Mouse (Mus musculus): ENCODE data around the gene Tm7sf3. TPM values are rescaled to one million over a fixed set of nuclear protein-coding genes. Genes with fewer than 3 reads are reported as not detected.

Tm7sf3 gene
- polyA plus RNA-seq (2012; rRNA removed): 8.9 and 14.7 TPM in 2 replicates

DNA sequence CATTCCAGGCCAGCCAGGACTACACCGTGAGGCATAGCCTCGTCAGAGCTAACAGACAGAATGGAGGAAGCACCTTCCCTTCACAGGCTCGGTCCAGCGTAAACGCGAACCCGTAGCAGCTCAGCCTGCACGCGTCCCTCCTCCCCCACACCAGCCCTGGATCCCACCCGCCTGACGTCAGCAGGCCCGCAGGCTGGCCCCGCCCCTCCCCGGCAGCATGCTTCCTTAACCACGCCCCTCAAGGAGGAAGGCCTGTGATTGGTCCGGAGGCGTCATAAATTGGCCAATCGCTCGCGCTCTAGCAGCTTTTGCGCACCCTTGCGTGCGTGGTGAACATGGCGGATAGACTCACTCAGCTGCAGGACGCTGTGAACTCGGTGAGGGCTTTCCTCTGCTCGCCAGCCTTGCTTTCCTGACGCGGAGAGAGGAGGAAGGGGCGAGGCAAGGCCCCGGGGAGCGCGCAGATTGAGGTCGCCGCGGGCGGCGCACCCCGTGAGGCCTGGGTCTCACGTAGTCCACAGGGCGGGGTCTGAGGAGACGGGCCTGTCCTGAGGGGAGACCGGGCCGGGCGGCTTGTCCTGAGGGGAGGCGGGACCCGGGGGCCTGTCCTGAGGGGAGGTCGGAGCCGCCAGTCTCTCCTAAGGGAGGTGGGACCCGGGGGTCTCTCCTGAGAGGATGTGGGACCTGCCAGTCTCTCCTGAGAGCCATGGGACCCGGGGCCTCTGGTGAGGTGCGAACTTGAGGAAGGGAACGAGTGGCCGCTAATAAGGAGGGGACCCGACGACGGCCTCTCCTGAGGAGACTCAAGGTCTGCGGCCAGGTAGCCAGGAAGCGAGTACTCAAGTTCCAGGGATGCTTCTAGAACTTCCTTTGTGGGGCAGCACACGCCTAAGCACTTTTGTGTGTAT is at the start of gene Tm7sf3, which contains the start of gene Med21:
Gene Tm7sf3 (minus strand): TSS at position 549 of the 908 bp plus-strand sequence.
Gene Med21 (plus strand): TSS at position 272 of the 908 bp plus-strand sequence.

DNA sequence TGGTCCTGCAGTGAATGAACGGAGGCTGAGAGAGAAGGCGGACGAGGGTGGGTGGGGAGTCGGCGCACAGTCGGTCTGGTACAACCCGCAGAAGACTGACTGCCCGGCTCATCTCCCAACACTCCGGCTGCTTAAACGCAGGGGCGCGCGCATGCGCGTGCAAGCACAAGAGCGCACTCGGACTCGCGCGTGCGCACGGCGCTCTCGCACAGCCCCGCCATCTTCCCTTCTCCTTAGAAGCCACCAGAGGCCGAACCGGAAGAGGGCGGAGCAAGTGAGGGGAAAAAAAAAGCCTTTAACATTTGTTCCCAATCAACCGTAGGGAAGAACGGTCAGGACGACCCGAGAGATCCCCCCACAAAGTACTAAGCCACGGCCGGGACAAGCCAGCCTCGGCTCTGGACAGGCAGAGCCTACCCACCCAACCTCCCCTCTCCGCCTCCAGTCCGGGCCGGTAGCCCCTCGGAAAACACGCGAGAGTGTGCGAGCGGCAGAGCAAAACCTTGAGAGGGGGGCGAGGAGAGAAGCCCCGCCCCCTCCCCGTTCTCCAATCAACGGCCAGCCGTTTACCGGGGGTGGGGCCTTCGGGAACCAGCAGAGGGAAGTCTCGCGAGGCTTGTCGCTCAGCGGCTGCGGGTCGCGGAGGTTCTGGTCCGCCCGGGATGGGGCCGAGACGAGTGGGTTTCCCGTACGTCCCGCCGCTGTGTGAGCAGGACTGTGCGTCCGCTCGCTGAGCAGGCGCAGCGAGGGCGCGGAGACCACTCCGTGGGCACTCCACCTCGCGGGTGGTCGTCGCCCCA is 65.1 kb downstream of the Tm7sf3 start, which contains the start of gene Ints13:
Gene Ints13 (minus strand): TSS at position 526 of the 800 bp plus-strand sequence.

DNA sequence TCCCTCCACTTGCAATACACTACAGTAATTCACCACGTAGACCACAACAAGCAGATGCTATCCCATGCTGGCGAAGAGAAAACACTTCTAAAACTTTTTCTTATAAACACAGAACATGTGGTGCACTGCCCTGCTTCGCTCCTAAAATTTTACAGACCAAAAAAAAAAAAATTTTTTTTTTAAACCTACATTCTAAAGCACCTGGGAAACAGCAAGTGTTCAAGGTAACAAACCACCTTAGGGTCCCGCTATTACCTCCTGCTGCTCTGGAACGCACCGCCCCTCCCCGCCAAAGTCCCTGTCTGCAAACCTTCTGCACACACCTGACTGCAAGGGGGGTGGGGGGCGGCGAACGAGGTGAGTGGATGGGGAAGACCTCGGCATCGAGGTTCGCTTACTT is 65.7 kb downstream of the Tm7sf3 start, which contains the start of gene Fgfr1op2:
Gene Fgfr1op2 (plus strand): TSS at position 301 of the 400 bp plus-strand sequence.

Other genes starting within 250 kb of the Tm7sf3 start
- 1.3 and 1.8 TPM in 2 replicates for gene Itpr2, start 140.6 kb downstream of the Tm7sf3 start, polyA plus RNA-seq (2012; rRNA removed)
- gene Fgfr1op2, start 65.6 kb downstream of the Tm7sf3 start, polyA plus RNA-seq (2012; rRNA removed): 61.8 and 63.8 TPM in 2 replicates
- gene Ints13, start 65.0 kb downstream of the Tm7sf3 start, polyA plus RNA-seq (2012; rRNA removed): 87.7 and 146 TPM in 2 replicates
- 51.2 and 115 TPM in 2 replicates for gene Med21, start 277 bp downstream of the Tm7sf3 start, polyA plus RNA-seq (2012; rRNA removed)
- gene Stk38l, start 82.2 kb upstream of the Tm7sf3 start, polyA plus RNA-seq (2012; rRNA removed): 11.4 and 13.7 TPM in 2 replicates
- 2.5 and 8.8 TPM in 2 replicates for gene Arntl2, start 153.2 kb upstream of the Tm7sf3 start, polyA plus RNA-seq (2012; rRNA removed)
- gene Smco2, start 207.3 kb upstream of the Tm7sf3 start, polyA plus RNA-seq (2012; rRNA removed): not detected in 2 replicates
- gene Ppfibp1, start 245.7 kb upstream of the Tm7sf3 start, polyA plus RNA-seq (2012; rRNA removed): 24.9 and 29.6 TPM in 2 replicates

Data from central nervous system, embryonic 11.5 days (tissue).